Mouse (Mus musculus) heart, postnatal 25 days (tissue): ENCODE results near the gene Ubtf. TPM values are rescaled to one million over a fixed set of nuclear protein-coding genes. Genes with fewer than 3 reads are reported as not detected.
A peak's percentile ranks its signal among the peaks of the same experiment; 100 is the strongest.
"Not testable (repeated sequence)": the region's sequence is repeated elsewhere in the genome, so short reads cannot be mapped to it uniquely, and the experiment has no call there.

ENCODE experiments used
- DNase-seq: peaks from one replicate; pipeline ENCODE4 v3.0.0; 2022; ENCODE audit warnings: low spot score
- intact Hi-C: fragments of 180-260 bp; cut with DNase I; formaldehyde crosslinking; loops from one replicate; pipeline ENCODE4 v1.15.1; 2025
- total RNA-seq, 2 experiments: library from RNA; stranded (reverse); gene quantifications; 2 replicates each; pipeline ENCODE4 v1.2.3; 2021

Ubtf gene
- total RNA-seq, 2 experiments from 2014 or later: 56.7 to 57.3 TPM

GRCm38 (mm10) chr11:102297577-102298556, 21.7 kb downstream of the Ubtf start:
- DNase-seq: no peak

GRCm38 (mm10) chr11:102296491-102297472, 22.8 kb downstream of the Ubtf start, which contains the start of gene Atxn7l3:
Atxn7l3 (minus strand) TSS chr11:102296631.
- intact Hi-C loops: no loop called here

More at GRCm38 (mm10) chr11:102297577-102298556, 21.7 kb downstream of the Ubtf start:
- intact Hi-C loops: no loop called here

GRCm38 (mm10) chr11:102295598-102296471, 23.7 kb downstream of the Ubtf start:
- DNase-seq: no peak
- intact Hi-C loops: no loop called here

More at GRCm38 (mm10) chr11:102296491-102297472, 22.8 kb downstream of the Ubtf start, which contains the start of gene Atxn7l3:
- DNase-seq: peak; percentile 98

- DNase-seq: no peak
- intact Hi-C loops: no loop called here
These were observed 24.5 kb downstream of the Ubtf start for GRCm38 (mm10) chr11:102294887-102295597.

- intact Hi-C loops: no loop called here
- DNase-seq: no peak
These were observed 25.1 kb downstream of the Ubtf start for GRCm38 (mm10) chr11:102294416-102294815.

GRCm38 (mm10) chr11:102293971-102294370, 25.6 kb downstream of the Ubtf start:
- intact Hi-C loops: no loop called here
- DNase-seq: no peak

- intact Hi-C loops: no loop called here
These were observed 28.4 kb downstream of the Ubtf start for GRCm38 (mm10) chr11:102291051-102291535.

GRCm38 (mm10) chr11:102290141-102290540, 29.4 kb downstream of the Ubtf start:
- no peak for DNase-seq
- intact Hi-C loops: no loop called here

More at GRCm38 (mm10) chr11:102291051-102291535, 28.4 kb downstream of the Ubtf start:
- DNase-seq: no peak

- intact Hi-C loops: no loop called here
- no peak for DNase-seq
These were observed 29.9 kb downstream of the Ubtf start for GRCm38 (mm10) chr11:102289511-102290100.

- no peak for DNase-seq
- intact Hi-C loops: no loop called here
These were observed 30.6 kb downstream of the Ubtf start for GRCm38 (mm10) chr11:102288913-102289312.

- intact Hi-C loops: no loop called here
- DNase-seq: no peak
These were observed 31.3 kb downstream of the Ubtf start for GRCm38 (mm10) chr11:102288027-102288804.

- DNase-seq: no peak
- intact Hi-C loops: no loop called here
These were observed 32.1 kb downstream of the Ubtf start for GRCm38 (mm10) chr11:102287485-102287884.

GRCm38 (mm10) chr11:102285095-102285834, 34.3 kb downstream of the Ubtf start:
- intact Hi-C loops: no loop called here
- DNase-seq: no peak

GRCm38 (mm10) chr11:102284501-102285094, 34.9 kb downstream of the Ubtf start, which contains the start of gene Tmub2:
Tmub2 (plus strand) TSS chr11:102284931.
- peak; percentile 92 for DNase-seq
- intact Hi-C loops: loop anchor here (5.0 kb wide), 1 partner anchor 37 kb away; the partner anchor contains the start of gene BC030867

- intact Hi-C loops: loop anchor here (5.0 kb wide), 1 partner anchor 37 kb away; the partner anchor contains the start of gene BC030867
- DNase-seq: no peak
These were observed 35.6 kb downstream of the Ubtf start for GRCm38 (mm10) chr11:102283922-102284321.

GRCm38 (mm10) chr11:102280267-102280666, 39.3 kb downstream of the Ubtf start:
- DNase-seq: not testable (repeated sequence)
- intact Hi-C loops: loop anchor here (5.0 kb wide), 1 partner anchor 33 kb away; the partner anchor contains the start of gene BC030867
